Mouse (Mus musculus) lung, embryonic 16.5 days (tissue): ENCODE data around the gene Itgb1bp2. TPM values are rescaled to one million over a fixed set of nuclear protein-coding genes. Genes with fewer than 3 reads are reported as not detected.

Source experiments
- ATAC-seq: fragments of 200-750 bp; cut with Nextera tagmentation; 2 replicates; pipeline ENCODE4 v1.8.0; 2017; ENCODE audit warnings: low read depth, mild to moderate bottlenecking, moderate library complexity
- H3K27ac ChIP-seq: fragments of 300-500 bp; sonication (generic); 2 replicates; pipeline ENCODE4 v1.5.1; 2014; ENCODE audit warnings: mild to moderate bottlenecking, control low read depth, low read length
- H3K27me3 ChIP-seq: fragments of 300-500 bp; sonication (generic); 2 replicates; pipeline ENCODE4 v1.6.1; 2014; ENCODE audit warnings: low read depth, low read length, mixed read lengths; ENCODE audit not compliant: control insufficient read depth, insufficient read depth
- H3K36me3 ChIP-seq: fragments of 300-500 bp; sonication (generic); 2 replicates; pipeline ENCODE4 v1.6.1; 2014; ENCODE audit warnings: low read length; ENCODE audit not compliant: control insufficient read depth, insufficient read depth
- H3K4me1 ChIP-seq: fragments of 300-500 bp; sonication (generic); replicated peaks from 2 replicates; pipeline ENCODE4 v1.6.1; 2014; ENCODE audit warnings: low read length, mixed read lengths; ENCODE audit not compliant: control insufficient read depth, insufficient read depth
- H3K4me2 ChIP-seq: fragments of 300-500 bp; sonication (generic); 2 replicates; pipeline ENCODE4 v1.6.1; 2014; ENCODE audit warnings: low read depth, low read length, control low read depth
- H3K4me3 ChIP-seq: fragments of 300-500 bp; sonication (generic); 2 replicates; pipeline ENCODE4 v1.5.1; 2014; ENCODE audit warnings: mild to moderate bottlenecking, low read length, control low read depth
- H3K9ac ChIP-seq: fragments of 300-500 bp; sonication (generic); 2 replicates; pipeline ENCODE4 v1.6.1; 2014; ENCODE audit warnings: low read length, control low read depth
- H3K9me3 ChIP-seq: fragments of 300-500 bp; sonication (generic); 2 replicates; pipeline ENCODE4 v1.6.1; 2016; ENCODE audit warnings: low read length; ENCODE audit not compliant: control insufficient read depth
- WGBS: fragments of 180-500 bp; shearing (Covaris S2); extraction: QIAGEN DNeasy Blood & Tissue Kit; methylation state at CpG from one replicate; pipeline ENCODE4 v1.1.7; 2014; 5-methylcytosine and 5-hydroxymethylcytosine counted together
- polyA plus RNA-seq: library from polyadenylated mRNA; unstranded; fragments of >200 nt; fragmentation: Nextera tagmentation; extraction: Ambion mirVana; gene quantifications from 2 replicates; pipeline ENCODE4 v1.2.1, GENCODE M21; 2015

The Itgb1bp2 gene
- polyA plus RNA-seq: 7.6 and 12.3 TPM in 2 replicates

DNA sequence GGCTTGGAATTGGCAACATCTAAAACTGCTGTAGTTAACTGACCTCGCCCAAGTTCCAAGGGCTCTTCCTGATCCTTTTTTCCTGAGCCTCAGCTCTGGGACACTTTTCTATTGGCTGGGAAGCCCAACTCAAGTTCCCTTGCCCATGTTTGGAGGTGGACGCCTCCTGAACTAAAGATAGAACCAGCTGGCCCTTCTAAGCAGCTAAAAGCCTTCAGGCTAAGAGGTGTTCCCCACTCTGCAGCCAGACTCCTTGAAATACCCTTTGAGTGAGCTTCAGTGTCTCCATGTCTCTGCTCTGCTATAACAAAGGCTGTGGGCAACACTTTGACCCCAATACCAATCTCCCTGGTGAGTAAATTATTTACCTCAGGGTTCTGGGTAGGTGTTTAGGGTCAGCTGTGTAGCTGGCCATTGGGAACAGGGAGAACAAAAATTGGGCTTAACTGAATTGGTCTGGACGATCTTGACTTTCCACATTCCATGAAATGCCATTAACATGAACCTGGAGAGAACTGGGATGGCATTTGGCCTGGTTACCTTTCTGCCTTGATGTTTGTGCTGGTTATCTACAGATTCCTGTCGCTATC lies at the start of gene Itgb1bp2:
Itgb1bp2 (plus strand) TSS at position 203 of the 590 bp plus-strand sequence.
- Histone ChIP-seq H3K36me3 (peaks cover 17% of the 10 kb centered on the region), H3K27me3 (no peaks in the 10 kb centered on the region), H3K9ac (no peak within 1 kb of the TSS), H3K4me1 (no peaks in the 10 kb centered on the region), H3K4me2 (no peak within 1 kb of the TSS), H3K9me3 (no peaks in the 10 kb centered on the region), H3K4me3 (no peak within 1 kb of the TSS), H3K27ac (no peak within 1 kb of the TSS)
- WGBS: 68% methylated on average over 4 of the region's 4 CpGs
- no peak for ATAC-seq

DNA sequence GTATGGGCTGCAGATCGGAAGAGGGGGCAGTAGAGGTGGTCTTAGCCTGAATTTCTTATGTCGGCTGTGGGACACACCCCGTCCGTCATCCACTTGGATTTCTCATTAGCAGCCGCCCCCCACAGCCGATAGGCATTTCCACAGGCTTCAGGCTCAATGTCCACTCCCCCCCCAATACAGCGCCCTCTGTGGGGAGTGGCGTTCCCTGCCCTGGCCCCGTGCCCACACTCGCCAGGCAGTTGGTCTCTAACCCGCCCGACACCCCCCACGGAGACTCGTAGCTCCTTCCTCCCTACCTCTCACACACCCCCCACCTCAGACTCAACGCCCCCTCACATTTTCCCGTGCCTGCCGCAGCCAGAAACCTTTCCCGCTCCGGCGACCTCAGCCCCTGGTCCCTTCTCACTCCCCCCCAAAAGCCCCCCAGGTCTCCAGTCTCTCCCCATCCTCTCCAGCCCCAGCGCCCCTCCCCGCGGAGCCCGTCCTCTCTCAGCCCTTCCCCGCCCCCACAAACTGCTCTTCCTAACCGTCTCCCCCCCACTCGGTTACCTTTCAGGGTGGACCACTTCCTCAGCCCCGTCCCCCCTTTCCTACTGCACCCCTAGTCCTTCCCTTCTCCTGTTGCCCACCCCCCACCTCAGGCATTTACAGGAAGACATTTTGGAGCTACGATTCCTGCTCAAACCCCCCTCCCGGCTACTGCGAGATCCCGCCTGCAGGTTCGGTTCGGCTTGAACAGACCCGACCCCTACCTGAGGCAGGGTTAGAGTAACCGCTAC lies 29.8 kb upstream of the Itgb1bp2 start:
- Histone ChIP-seq H3K36me3 (no peaks in the 10 kb centered on the region), H3K4me2 (peak overlapping the region; percentile 60), H3K27me3 (no peaks in the 10 kb centered on the region), H3K9me3 (no peaks in the 10 kb centered on the region), H3K4me1 (peaks cover 7% of the 10 kb centered on the region), H3K9ac (peak overlapping the region; percentile 76), H3K27ac (peak overlapping the region; percentile 66), H3K4me3 (peak overlapping the region; percentile 65)
- WGBS: 26% methylated on average over 35 of the region's 36 CpGs
- ATAC-seq: peak; percentile 21

GRCm38 (mm10) chrX:101419725-101420699 lies 28.9 kb upstream of the Itgb1bp2 start:
- 13% methylated on average over 51 of the region's 54 CpGs for WGBS
- Histone ChIP-seq H3K4me3 (peak overlapping the region; percentile 65), H3K9me3 (no peaks in the 10 kb centered on the region), H3K27ac (peak overlapping the region; percentile 79), H3K27me3 (no peaks in the 10 kb centered on the region), H3K36me3 (no peaks in the 10 kb centered on the region), H3K4me2 (peak overlapping the region; percentile 70), H3K4me1 (peaks cover 7% of the 10 kb centered on the region), H3K9ac (peak overlapping the region; percentile 76)
- peak; percentile 96 for ATAC-seq

DNA sequence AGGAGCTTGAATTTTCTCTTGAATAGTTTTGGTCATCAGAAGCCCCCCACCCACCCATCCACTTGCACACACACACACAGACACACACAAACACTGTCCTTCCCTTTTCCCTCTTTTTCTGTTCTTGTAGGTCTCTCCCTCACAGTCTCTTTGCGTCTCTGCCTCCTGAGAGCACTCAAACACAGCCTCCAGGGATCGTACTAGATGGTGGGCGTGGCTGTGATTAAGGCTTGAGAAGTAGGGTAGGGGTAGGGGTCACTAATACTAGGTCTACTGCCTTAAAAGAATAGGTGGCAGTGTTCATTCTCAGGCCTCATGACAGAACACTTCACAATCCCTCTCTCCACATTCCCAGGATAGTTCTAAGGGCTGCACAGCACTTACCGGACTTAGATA lies 28.2 kb upstream of the Itgb1bp2 start, which contains the start of gene Zmym3:
Zmym3 (minus strand) TSS at position 150 of the 396 bp plus-strand sequence.
- peaks cover 7% of the 10 kb centered on the region for H3K4me1 ChIP-seq
- no peaks in the 10 kb centered on the region for H3K27me3 ChIP-seq
- H3K4me3 ChIP-seq: peak within 1 kb of the TSS; percentile 65
- peak; percentile 24 for ATAC-seq
- peak within 1 kb of the TSS; percentile 79 for H3K27ac ChIP-seq
- WGBS: 21% methylated on average over 4 of the region's 4 CpGs
- H3K9ac ChIP-seq: peak within 1 kb of the TSS; percentile 76
- no peaks in the 10 kb centered on the region for H3K36me3 ChIP-seq
- H3K4me2 ChIP-seq: peak within 1 kb of the TSS; percentile 70
- no peaks in the 10 kb centered on the region for H3K9me3 ChIP-seq

DNA sequence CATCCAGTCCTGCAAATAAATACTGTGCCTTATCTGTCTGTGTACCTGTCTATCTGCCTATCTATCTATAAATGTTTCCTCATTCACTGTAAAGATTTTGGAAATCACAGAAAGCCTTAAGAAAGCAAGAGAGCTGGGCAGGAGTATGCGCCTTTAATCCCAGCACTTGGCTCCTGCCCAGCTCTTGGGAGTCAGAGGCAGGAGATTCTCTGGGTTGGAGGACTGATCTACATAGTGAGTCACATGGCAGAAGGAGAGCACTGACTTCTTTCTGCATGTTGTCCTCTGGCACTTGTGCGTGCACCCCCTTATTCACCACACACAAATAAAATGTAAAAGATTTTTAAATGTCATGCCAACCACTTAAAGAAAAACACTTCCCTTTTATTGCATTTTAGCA lies 25.4 kb upstream of the Itgb1bp2 start:
- Histone ChIP-seq H3K4me2 (no peak overlapping the region), H3K9ac (no peak overlapping the region), H3K27me3 (no peaks in the 10 kb centered on the region), H3K9me3 (no peaks in the 10 kb centered on the region), H3K4me1 (peaks cover 3% of the 10 kb centered on the region), H3K4me3 (no peak overlapping the region), H3K36me3 (no peaks in the 10 kb centered on the region), H3K27ac (no peak overlapping the region)
- whole genome bisulfite sequencing: 79% methylated on average over 2 of the region's 2 CpGs
- no peak for ATAC-seq

DNA sequence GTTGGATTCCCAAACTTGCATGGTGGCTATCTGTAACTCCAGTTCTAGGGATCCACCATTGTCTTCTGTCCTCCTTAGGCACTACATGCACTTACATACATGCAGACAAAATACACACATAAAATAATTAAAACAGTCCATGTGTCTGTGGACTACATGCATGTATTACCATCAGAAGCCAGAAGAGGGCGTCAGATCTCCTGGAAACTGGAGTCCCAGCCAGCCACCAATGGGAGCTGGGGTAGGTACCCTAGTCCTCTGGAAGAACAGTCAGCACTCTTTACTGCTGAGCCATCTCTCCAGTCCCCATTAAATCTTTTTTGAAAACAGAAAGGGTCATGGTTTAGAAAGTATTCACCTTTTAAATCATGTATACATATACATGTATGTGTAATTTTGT lies 21.1 kb upstream of the Itgb1bp2 start:
- Histone ChIP-seq H3K27ac (no peak overlapping the region), H3K9me3 (no peaks in the 10 kb centered on the region), H3K27me3 (no peaks in the 10 kb centered on the region), H3K9ac (no peak overlapping the region), H3K4me2 (no peak overlapping the region), H3K36me3 (no peaks in the 10 kb centered on the region), H3K4me3 (no peak overlapping the region), H3K4me1 (no peaks in the 10 kb centered on the region)
- ATAC-seq: no peak
- WGBS: 6% methylated on average over 1 of the region's 1 CpGs

- no peaks in the 10 kb centered on the region for H3K9me3 ChIP-seq
- no peaks in the 10 kb centered on the region for H3K36me3 ChIP-seq
- H3K9ac ChIP-seq: peak overlapping the region; percentile 59
- ATAC-seq: no peak
- H3K27me3 ChIP-seq: no peaks in the 10 kb centered on the region
- peak overlapping the region; percentile 44 for H3K4me3 ChIP-seq
- WGBS: 23% methylated on average over 7 of the region's 7 CpGs
- H3K27ac ChIP-seq: peak overlapping the region; percentile 94
- no peaks in the 10 kb centered on the region for H3K4me1 ChIP-seq
- peak overlapping the region; percentile 51 for H3K4me2 ChIP-seq
Measured at GRCm38 (mm10) chrX:101428785-101429141, 20.1 kb upstream of the Itgb1bp2 start.

DNA sequence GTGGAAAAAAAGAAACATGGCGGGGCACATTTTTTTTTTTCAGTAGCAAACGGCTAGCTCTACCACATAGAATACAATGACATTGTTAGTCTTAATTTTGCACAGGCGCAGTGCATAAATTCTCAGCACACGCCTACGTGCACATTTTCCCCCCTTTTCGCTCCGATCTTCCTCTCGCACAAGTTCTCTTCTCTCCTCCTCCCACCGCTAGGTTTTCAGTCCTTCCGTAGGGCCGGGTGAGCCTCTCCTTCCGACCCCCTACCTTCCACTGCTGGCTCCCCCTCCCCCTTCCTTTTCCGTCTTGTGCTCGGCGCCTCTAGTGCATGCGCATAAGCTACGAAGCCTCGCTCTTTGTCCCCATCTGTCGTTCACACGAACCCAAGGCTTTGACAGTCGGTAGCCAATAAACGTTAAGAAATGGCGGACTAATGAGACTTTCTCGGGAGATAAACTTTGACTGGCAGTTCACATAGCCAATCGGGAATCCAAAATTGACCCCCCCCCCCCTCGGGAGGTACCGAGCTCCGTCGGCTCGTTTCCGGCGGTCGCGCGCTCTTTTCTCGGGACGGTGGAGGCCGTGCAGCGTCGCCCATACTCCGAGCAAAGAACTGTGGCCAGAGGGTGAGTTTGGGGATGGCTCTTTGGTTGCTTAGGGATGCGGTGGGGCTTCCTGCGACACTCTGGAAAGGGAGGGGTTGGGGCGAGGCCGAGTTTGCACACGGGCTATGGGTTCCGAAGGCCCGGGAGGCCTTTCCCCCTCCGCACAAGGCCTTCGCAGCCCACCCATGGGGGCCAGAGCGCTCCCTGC lies 19.5 kb upstream of the Itgb1bp2 start, which contains the start of gene Nono:
Nono (plus strand) TSS at position 177 of the 808 bp plus-strand sequence.
- Histone ChIP-seq H3K9me3 (no peaks in the 10 kb centered on the region), H3K9ac (peak within 1 kb of the TSS; percentile 86), H3K4me1 (no peaks in the 10 kb centered on the region), H3K36me3 (0 out of 2 replicates have a peak, but pooled peaks cover 1% of the 10 kb centered on the region), H3K27me3 (no peaks in the 10 kb centered on the region), H3K4me3 (peak within 1 kb of the TSS; percentile 70), H3K27ac (peak within 1 kb of the TSS; percentile 94), H3K4me2 (peak within 1 kb of the TSS; percentile 52)
- whole genome bisulfite sequencing: 19% methylated on average over 47 of the region's 51 CpGs
- ATAC-seq: peak; percentile 98
